Mouse (Mus musculus) brain, embryonic 14.5 days (tissue): ENCODE measurements at regions not wholly inside any gene's neighbourhood (a gene's known extent, or its start where the extent isn't known, plus 50 kb on each side); places are given as distances from the start of the nearest gene placed in this dataset.
"Not testable (repeated sequence)": the region's sequence is repeated elsewhere in the genome, so short reads cannot be mapped to it uniquely, and the experiment has no call there.

Experiments
- CTCF ChIP-seq: fragments of 200-500 bp; IDR thresholded peaks from 2 replicates; pipeline ENCODE4 v1.5.1; 2012; ENCODE audit warnings: inconsistent platforms, mild to moderate bottlenecking, moderate library complexity, borderline replicate concordance; ENCODE audit not compliant: insufficient read depth, insufficient read length; ENCODE audit errors: extremely low read depth
- POLR2A ChIP-seq: fragments of 200-500 bp; IDR thresholded peaks from 2 replicates; pipeline ENCODE4 v1.6.1; 2012; ENCODE audit warnings: mild to moderate bottlenecking, inconsistent platforms, borderline replicate concordance; ENCODE audit not compliant: poor library complexity, insufficient read depth, insufficient read length, severe bottlenecking; ENCODE audit errors: extremely low read depth

GRCm38 (mm10) chr12:113701841-113702240 lies 158.1 kb downstream of the Adam6a start:
- TF ChIP-seq CTCF, POLR2A: not testable (repeated sequence)
